Mouse (Mus musculus) embryonic facial prominence, embryonic 10.5 days (tissue): Measurements from ENCODE around the gene Mrpl17. TPM values are rescaled to one million over a fixed set of nuclear protein-coding genes. Genes with fewer than 3 reads are reported as not detected.

Experiments
- DNase-seq: peaks from one replicate; pipeline ENCODE4 v3.0.0-alpha.2; 2017; ENCODE audit warnings: low spot score
- H3K27ac ChIP-seq: fragments of 300-500 bp; sonication (generic); replicated peaks from 2 replicates; pipeline ENCODE4 v1.5.1; 2016; ENCODE audit warnings: mild to moderate bottlenecking
- H3K27me3 ChIP-seq: fragments of 300-500 bp; sonication (generic); replicated peaks from 2 replicates; pipeline ENCODE4 v1.6.1; 2016; ENCODE audit warnings: low read depth, mild to moderate bottlenecking; ENCODE audit not compliant: poor library complexity, severe bottlenecking
- H3K36me3 ChIP-seq: fragments of 300-500 bp; sonication (generic); replicated peaks from 2 replicates; pipeline ENCODE4 v1.6.1; 2016; ENCODE audit warnings: mild to moderate bottlenecking, moderate library complexity
- H3K4me1 ChIP-seq: fragments of 300-500 bp; sonication (generic); 2 replicates; pipeline ENCODE4 v1.6.1; 2016
- H3K4me3 ChIP-seq: fragments of 300-500 bp; sonication (generic); 2 replicates; pipeline ENCODE4 v1.5.1; 2016; ENCODE audit warnings: mild to moderate bottlenecking, moderate library complexity
- H3K9me3 ChIP-seq: fragments of 300-500 bp; sonication (generic); 2 replicates; pipeline ENCODE4 v1.6.1; 2016; ENCODE audit warnings: mild to moderate bottlenecking
- WGBS: fragments of 180-500 bp; shearing (Covaris S2); methylation state at CpG from one replicate; pipeline ENCODE4 v1.1.7; 2016; 5-methylcytosine and 5-hydroxymethylcytosine counted together
- polyA plus RNA-seq: library from polyadenylated mRNA; unstranded; fragments of >200 nt; fragmentation: Nextera tagmentation; extraction: Ambion mirVana; gene quantifications from 2 replicates; pipeline ENCODE4 v1.2.1, GENCODE M21; 2016

Gene Mrpl17
- polyA plus RNA-seq, 1 experiment from 2014 or later = 340 TPM

- no peaks in the 10 kb centered on the region for H3K9me3 ChIP-seq
- no peak for DNase-seq
- H3K4me3 ChIP-seq = no peak overlapping the region
- H3K27me3 ChIP-seq = no peaks in the 10 kb centered on the region
- H3K27ac ChIP-seq = no peak overlapping the region
- H3K4me1 ChIP-seq = peaks cover 14% of the 10 kb centered on the region
- H3K36me3 ChIP-seq = peaks cover 72% of the 10 kb centered on the region
- 93% methylated on average over 10 of the region's 10 CpGs for WGBS
Observed at GRCm38 (mm10) chr7:105753281-105753680, 57.6 kb downstream of the Mrpl17 start.

Other genes starting within 250 kb of the Mrpl17 start
- gene Apbb1, start 229.4 kb downstream of the Mrpl17 start, polyA plus RNA-seq = 94.9 and 104 TPM in 2 replicates
- 0.22 TPM in 1 of 2 replicates, not detected in the other for gene Hpx, start 211.0 kb downstream of the Mrpl17 start, polyA plus RNA-seq
- gene Trim3, start 177.5 kb downstream of the Mrpl17 start, polyA plus RNA-seq = 28.8 and 34.9 TPM in 2 replicates
- 158 and 163 TPM in 2 replicates for gene Timm10b, start 171.0 kb downstream of the Mrpl17 start, polyA plus RNA-seq
- gene Arfip2, start 170.7 kb downstream of the Mrpl17 start, polyA plus RNA-seq = 61.2 and 64.1 TPM in 2 replicates
- 13.5 and 22.0 TPM in 2 replicates for gene Gm45799, start 170.5 kb downstream of the Mrpl17 start, polyA plus RNA-seq
- 0.27 and 0.44 TPM in 2 replicates for gene Dnhd1, start 160.3 kb downstream of the Mrpl17 start, polyA plus RNA-seq
- 214 and 219 TPM in 2 replicates for gene Ilk, start 74.5 kb downstream of the Mrpl17 start, polyA plus RNA-seq
- gene Rrp8, start 73.7 kb downstream of the Mrpl17 start, polyA plus RNA-seq = 45.3 and 45.4 TPM in 2 replicates
- gene Taf10, start 66.7 kb downstream of the Mrpl17 start, polyA plus RNA-seq = 154 and 163 TPM in 2 replicates
- 45.0 and 49.2 TPM in 2 replicates for gene Tpp1, start 58.9 kb downstream of the Mrpl17 start, polyA plus RNA-seq
- gene Dchs1, start 23.4 kb downstream of the Mrpl17 start, polyA plus RNA-seq = 13.7 and 14.8 TPM in 2 replicates
- gene Gm4070, start 142.9 kb upstream of the Mrpl17 start, polyA plus RNA-seq = 0.06 and 0.15 TPM in 2 replicates